Mouse (Mus musculus) heart, embryonic 13.5 days (tissue): Measurements from ENCODE around the gene Rab31. TPM values are rescaled to one million over a fixed set of nuclear protein-coding genes. Genes with fewer than 3 reads are reported as not detected.

Experiments used
- ATAC-seq: fragments of 200-750 bp; cut with Nextera tagmentation; 2 replicates; pipeline ENCODE4 v1.8.0; 2017; ENCODE audit warnings: moderate TSS enrichment; ENCODE audit not compliant: insufficient number of reproducible peaks, low FRiP score, low TSS enrichment; ENCODE audit errors: extremely low read depth
- H3K27ac ChIP-seq: fragments of 300-500 bp; sonication (generic); replicated peaks from 2 replicates; pipeline ENCODE4 v1.5.1; 2015; ENCODE audit warnings: moderate library complexity, mild to moderate bottlenecking, inconsistent platforms
- H3K27me3 ChIP-seq: fragments of 300-500 bp; sonication (generic); replicated peaks from 2 replicates; pipeline ENCODE4 v1.6.1; 2015; ENCODE audit warnings: mild to moderate bottlenecking, inconsistent platforms
- H3K36me3 ChIP-seq: fragments of 300-500 bp; sonication (generic); 2 replicates; pipeline ENCODE4 v1.6.1; 2015; ENCODE audit warnings: mild to moderate bottlenecking, inconsistent platforms
- H3K4me1 ChIP-seq: fragments of 300-500 bp; sonication (generic); 2 replicates; pipeline ENCODE4 v1.6.1; 2015; ENCODE audit warnings: inconsistent platforms
- H3K4me2 ChIP-seq: fragments of 300-500 bp; sonication (generic); 2 replicates; pipeline ENCODE4 v1.6.1; 2015; ENCODE audit warnings: inconsistent platforms, mild to moderate bottlenecking, moderate library complexity
- H3K4me3 ChIP-seq: fragments of 300-500 bp; sonication (generic); 2 replicates; pipeline ENCODE4 v1.5.1; 2015; ENCODE audit warnings: moderate library complexity, mild to moderate bottlenecking, inconsistent platforms
- H3K9ac ChIP-seq: fragments of 300-500 bp; sonication (generic); 2 replicates; pipeline ENCODE4 v1.6.1; 2015; ENCODE audit warnings: inconsistent platforms, mild to moderate bottlenecking, moderate library complexity
- H3K9me3 ChIP-seq: fragments of 300-500 bp; sonication (generic); 2 replicates; pipeline ENCODE4 v1.6.1; 2016; ENCODE audit warnings: inconsistent platforms
- WGBS: fragments of 180-500 bp; shearing (Covaris S2); methylation state at CpG from one replicate; pipeline ENCODE4 v1.1.7; 2015; ENCODE audit warnings: mixed read lengths; 5-methylcytosine and 5-hydroxymethylcytosine counted together
- polyA plus RNA-seq: library from polyadenylated mRNA; unstranded; fragments of >200 nt; fragmentation: Nextera tagmentation; extraction: Ambion mirVana; gene quantifications from 2 replicates; pipeline ENCODE4 v1.2.1, GENCODE M21; 2015

Rab31 gene
- polyA plus RNA-seq, 1 experiment from 2014 or later: 23.9 TPM

DNA sequence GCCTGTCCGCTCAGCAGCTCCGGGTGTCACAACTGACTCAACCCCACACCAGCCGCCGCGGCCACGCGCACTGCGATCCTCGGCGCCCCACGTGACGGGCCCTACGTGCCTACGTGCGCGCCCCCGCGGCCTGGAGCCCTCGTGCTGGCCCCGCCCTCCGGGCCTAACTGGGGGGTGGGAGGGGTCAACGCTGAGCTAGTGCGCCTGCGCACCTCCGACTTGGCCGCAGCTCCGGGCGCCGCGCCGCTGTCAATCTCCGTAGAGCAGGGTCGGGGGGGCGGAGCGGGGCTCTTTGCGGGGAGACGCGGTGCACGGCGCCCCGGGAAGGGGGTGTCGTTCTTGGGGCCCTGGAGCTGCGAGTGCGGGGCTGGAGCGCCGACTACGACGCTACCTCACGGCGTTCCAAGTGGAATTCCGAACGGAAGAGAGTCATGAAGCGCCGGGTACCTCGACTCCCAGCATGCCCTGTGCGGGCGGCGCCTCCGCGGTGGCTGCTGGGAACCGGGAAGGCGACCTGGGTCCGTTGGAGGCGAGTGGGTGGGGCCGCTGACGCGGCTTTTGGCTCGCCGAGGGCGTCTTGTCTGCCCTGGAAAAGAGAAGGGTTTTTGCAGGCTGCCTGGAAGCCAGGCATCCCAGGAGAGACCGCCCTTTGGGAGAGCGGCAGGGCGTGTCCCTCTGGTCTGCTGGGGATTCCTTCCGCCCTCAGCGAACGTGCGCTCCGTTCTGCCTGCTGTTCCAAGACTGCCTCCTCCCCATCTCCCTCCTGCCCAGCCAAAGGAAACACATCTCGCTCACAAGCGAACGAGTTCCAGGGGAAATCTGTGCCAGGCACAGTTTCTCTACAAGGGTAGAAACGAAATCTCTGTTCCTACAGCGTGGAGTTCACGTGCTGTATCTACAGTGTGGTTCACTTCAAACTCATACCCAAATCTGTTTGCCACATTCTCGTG, 158.8 kb downstream of the Rab31 start, which contains the start of gene Vapa:
Gene Vapa, minus strand, starts transcription at position 93 of the 950 bp plus-strand sequence.
- peaks cover 34% of the 10 kb centered on the region for H3K4me1 ChIP-seq
- H3K9ac ChIP-seq: peak within 1 kb of the TSS; percentile 100
- no peaks in the 10 kb centered on the region for H3K9me3 ChIP-seq
- peak within 1 kb of the TSS; percentile 98 for H3K4me3 ChIP-seq
- no peaks in the 10 kb centered on the region for H3K27me3 ChIP-seq
- under 1% methylated on average over 85 of the region's 85 CpGs for WGBS
- no peaks in the 10 kb centered on the region for H3K36me3 ChIP-seq
- peak within 1 kb of the TSS; percentile 86 for H3K4me2 ChIP-seq
- ATAC-seq: peak; percentile 88
- peak within 1 kb of the TSS; percentile 100 for H3K27ac ChIP-seq

DNA sequence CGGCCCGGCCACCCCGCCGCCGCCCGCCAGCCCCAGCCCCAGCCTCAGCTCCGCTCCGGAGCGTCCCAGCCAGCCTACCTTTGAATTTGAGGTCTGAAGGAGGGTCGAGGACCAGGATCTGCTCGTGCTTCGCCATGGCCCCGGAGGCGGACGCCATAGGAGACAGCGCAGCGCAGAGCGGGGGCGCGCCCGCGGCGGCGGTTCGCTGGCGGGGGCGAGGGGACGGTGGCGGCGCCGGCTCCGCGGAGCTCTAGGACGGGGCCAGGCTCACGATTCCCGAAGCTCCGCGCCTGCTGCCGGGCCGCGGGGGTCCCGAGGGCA, 159.4 kb downstream of the Rab31 start:
- peak overlapping the region; percentile 100 for H3K27ac ChIP-seq
- peak overlapping the region; percentile 100 for H3K9ac ChIP-seq
- H3K9me3 ChIP-seq: no peaks in the 10 kb centered on the region
- peaks cover 40% of the 10 kb centered on the region for H3K4me1 ChIP-seq
- WGBS: under 1% methylated on average over 41 of the region's 42 CpGs
- H3K27me3 ChIP-seq: no peaks in the 10 kb centered on the region
- H3K36me3 ChIP-seq: no peaks in the 10 kb centered on the region
- ATAC-seq: peak; percentile 59; the same call in 1 of the 2 replicates
- H3K4me3 ChIP-seq: peak overlapping the region; percentile 98
- peak overlapping the region; percentile 86 for H3K4me2 ChIP-seq

DNA sequence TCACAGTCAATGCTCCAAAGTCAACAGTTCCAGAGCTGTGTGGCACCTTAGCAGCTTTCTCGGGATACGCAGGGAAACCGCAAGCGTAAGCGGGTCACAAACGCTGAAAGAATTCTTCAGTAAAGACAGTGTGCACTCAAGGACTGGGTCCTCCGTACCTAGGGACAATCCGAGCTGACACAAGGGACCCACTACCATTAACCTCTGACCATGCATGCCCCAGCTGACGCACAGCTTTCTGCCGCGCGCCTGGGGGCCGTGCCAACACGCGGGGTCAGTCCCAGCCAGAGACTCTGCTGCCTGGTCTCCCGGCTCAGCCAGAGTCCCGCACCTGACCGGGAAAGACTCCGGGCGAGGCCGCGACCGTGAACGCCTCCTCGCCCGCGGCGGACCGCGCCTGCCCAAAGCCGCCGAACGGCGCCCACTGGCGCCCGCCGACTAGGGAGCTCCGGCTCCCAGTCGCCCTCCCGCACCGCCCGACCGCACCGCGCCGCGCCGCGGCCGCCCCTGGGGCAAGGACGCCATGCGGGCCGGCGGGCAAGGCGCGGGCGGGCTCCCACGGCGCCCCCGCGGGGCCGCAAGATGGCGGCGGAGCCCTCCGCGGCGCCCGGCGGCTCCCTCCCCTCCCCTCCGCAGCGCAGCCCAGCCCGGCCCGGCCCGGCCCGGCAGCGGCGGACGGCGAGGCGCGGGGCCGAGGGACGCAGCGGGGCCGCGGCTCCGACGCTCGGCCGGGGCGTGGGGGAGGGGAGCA, 160.0 kb downstream of the Rab31 start:
- Histone ChIP-seq H3K27ac (peak overlapping the region; percentile 100), H3K4me1 (peaks cover 45% of the 10 kb centered on the region)

DNA sequence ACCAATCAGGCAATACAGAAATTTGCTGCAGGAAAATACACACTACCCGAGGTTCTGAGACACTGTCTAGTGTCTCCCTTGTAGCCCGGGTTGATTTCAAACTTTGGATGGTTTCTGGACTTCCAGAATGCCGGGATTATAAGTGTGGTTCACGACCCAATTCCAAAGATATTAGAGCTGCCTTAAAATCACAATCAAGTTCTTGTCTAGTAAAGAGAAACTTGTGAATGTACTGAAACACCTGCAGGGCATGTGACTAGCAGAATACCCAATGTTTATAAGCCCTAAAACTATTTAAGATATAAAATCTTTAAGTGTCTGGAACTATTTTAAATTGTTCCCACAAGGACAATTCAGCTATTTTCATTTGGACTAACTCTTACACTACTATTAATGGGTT, 160.8 kb downstream of the Rab31 start:
- Histone ChIP-seq H3K4me1 (peaks cover 54% of the 10 kb centered on the region), H3K9ac (peak overlapping the region; percentile 100), H3K27me3 (no peaks in the 10 kb centered on the region), H3K9me3 (no peaks in the 10 kb centered on the region), H3K27ac (peak overlapping the region; percentile 100; the same call in 1 of the 2 replicates), H3K36me3 (no peaks in the 10 kb centered on the region), H3K4me3 (peak overlapping the region; percentile 98), H3K4me2 (peak overlapping the region; percentile 86)
- ATAC-seq: no peak
- 7% methylated on average over 4 of the region's 4 CpGs for WGBS

More for the DNA sequence above, 160.0 kb downstream of the Rab31 start:
- ATAC-seq: peak; percentile 42
- WGBS: under 1% methylated on average over 65 of the region's 91 CpGs
- Histone ChIP-seq H3K9ac (peak overlapping the region; percentile 100), H3K36me3 (no peaks in the 10 kb centered on the region), H3K4me3 (peak overlapping the region; percentile 98), H3K9me3 (no peaks in the 10 kb centered on the region), H3K27me3 (no peaks in the 10 kb centered on the region), H3K4me2 (peak overlapping the region; percentile 86)

DNA sequence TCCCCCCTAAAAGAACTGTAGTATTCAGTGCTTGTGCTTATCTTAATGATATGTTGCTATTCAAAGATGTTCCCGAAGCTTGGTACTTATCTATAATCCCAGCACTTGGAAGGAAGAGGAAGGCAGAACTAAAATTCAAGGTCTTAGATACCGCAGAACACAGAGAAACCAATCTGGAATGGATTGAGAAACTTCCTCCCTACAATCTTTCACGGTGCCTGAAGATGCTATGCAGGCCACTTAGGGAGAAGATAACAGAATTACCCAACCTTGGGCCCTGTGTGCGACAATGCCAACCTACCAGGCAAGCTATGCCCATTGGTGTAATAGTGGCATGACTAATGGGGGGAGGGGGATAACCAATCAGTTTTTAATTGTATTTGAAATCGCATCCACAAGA, 163.8 kb downstream of the Rab31 start:
- Histone ChIP-seq H3K27ac (peak overlapping the region; percentile 32; the same call in 1 of the 2 replicates), H3K9me3 (no peaks in the 10 kb centered on the region), H3K9ac (0 out of 2 replicates have a peak overlapping the region, but pooled peaks have one; percentile 44), H3K4me2 (peak overlapping the region; percentile 18), H3K27me3 (no peaks in the 10 kb centered on the region), H3K36me3 (no peaks in the 10 kb centered on the region), H3K4me1 (peaks cover 78% of the 10 kb centered on the region), H3K4me3 (0 out of 2 replicates have a peak overlapping the region, but pooled peaks have one; percentile 1)
- 23% methylated on average over 5 of the region's 5 CpGs for WGBS
- ATAC-seq: no peak

DNA sequence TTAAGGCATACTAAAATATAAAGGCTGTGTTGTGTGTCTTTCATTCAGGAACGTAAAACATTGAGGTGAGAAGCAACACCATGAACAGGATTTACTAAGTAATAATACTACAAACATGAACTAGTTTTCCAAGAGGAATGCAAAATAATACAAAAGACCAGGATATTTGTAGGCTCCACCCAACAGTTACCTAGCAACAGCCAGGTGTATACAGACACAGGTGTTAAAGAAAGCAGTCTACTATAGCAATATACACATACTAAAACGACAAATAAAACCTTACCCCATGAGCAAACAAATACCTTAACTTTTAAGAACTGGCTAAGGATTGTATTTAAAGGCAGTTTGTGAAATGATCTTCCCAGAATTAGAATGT, 164.3 kb downstream of the Rab31 start:
- Histone ChIP-seq H3K27ac (no peak overlapping the region), H3K36me3 (no peaks in the 10 kb centered on the region), H3K27me3 (no peaks in the 10 kb centered on the region), H3K9me3 (no peaks in the 10 kb centered on the region), H3K4me3 (no peak overlapping the region), H3K9ac (no peak overlapping the region), H3K4me2 (peak overlapping the region; percentile 18), H3K4me1 (peaks cover 79% of the 10 kb centered on the region)
- WGBS: 83% methylated on average over 2 of the region's 2 CpGs
- ATAC-seq: no peak

DNA sequence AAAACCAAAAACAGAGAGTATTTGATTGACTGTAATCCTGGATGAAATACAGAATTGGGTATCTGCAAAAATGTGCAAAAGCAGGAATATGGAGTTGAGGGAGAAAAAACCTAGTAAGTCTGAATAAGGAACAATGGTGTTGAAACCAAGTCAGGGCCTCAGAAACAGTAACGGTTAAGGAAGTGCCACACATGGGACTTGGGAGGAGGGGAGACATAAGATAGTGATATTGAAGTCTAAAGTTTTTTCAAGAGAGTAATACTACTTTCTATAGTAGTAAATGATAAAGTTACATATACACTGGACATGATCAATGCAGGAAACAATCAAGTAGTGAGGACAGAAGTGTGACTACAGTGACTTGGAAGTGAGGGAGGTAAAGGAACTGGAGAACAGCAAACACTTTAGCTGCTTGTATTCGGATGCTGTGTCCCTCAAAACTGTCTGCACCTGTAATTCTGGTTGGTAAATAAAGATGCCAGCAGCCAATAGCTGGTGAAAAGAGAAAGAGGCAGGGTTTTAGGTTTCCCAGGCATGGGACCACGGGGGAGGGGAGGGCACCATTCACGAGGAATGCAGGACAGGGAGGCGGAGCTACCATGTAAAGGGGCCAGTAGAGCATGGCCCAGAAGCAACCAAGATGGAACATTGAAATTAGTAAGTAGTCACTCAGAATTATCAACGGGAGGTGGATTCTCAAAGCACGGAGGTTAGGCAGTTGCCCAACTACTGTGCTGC, 164.8 kb downstream of the Rab31 start:
- Histone ChIP-seq H3K9me3 (no peaks in the 10 kb centered on the region), H3K27ac (no peak overlapping the region), H3K4me1 (peaks cover 79% of the 10 kb centered on the region), H3K27me3 (no peaks in the 10 kb centered on the region), H3K4me2 (peak overlapping the region; percentile 18; the same call in 1 of the 2 replicates), H3K9ac (no peak overlapping the region), H3K36me3 (no peaks in the 10 kb centered on the region), H3K4me3 (no peak overlapping the region)
- WGBS: 36% methylated on average over 7 of the region's 7 CpGs
- ATAC-seq: no peak

DNA sequence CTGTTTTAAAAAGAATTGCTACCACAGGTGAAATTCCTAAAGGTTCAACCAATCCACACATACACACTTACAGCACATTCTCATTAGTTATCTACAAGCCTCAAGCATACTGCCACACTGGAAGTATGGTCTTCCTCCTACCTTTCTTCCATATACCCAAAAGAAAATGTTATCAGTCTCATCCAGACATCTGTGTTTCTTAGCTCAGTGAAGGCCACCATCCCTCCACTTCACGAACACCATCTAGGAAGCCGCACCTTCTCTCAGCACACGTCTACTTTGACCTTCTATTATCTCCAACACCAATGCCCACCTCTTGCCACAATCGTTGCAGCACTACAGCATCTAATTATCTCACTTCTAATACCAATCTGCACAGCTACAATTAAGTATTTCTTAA, 166.5 kb downstream of the Rab31 start:
- no peak for ATAC-seq
- H3K36me3 ChIP-seq: no peaks in the 10 kb centered on the region
- H3K27ac ChIP-seq: no peak overlapping the region
- 47% methylated on average over 4 of the region's 4 CpGs for WGBS
- no peak overlapping the region for H3K4me2 ChIP-seq
- no peaks in the 10 kb centered on the region for H3K27me3 ChIP-seq
- no peak overlapping the region for H3K4me3 ChIP-seq
- no peaks in the 10 kb centered on the region for H3K9me3 ChIP-seq
- H3K9ac ChIP-seq: no peak overlapping the region
- peaks cover 74% of the 10 kb centered on the region for H3K4me1 ChIP-seq

DNA sequence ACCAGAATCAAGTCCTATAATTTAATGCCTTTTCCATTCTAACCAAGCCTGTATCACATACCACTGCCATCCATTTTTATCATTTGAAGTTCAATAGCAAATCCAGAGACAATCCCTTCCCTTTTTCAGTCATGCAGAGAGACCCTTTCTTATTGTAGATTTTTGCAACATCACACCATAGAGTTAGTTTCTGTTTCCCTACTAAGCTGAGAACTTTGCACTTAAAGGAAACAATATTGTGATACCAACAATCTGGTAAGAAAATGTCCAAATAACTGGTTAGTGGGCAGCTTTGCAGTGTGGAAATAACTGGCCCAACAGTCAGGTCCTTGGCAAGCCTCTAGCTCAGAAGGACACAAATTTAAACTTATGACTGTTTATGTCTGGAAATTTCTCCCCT, 167.7 kb downstream of the Rab31 start:
- Histone ChIP-seq H3K27me3 (no peaks in the 10 kb centered on the region), H3K9me3 (no peaks in the 10 kb centered on the region), H3K27ac (no peak overlapping the region), H3K4me2 (no peak overlapping the region), H3K36me3 (no peaks in the 10 kb centered on the region), H3K9ac (no peak overlapping the region), H3K4me3 (no peak overlapping the region), H3K4me1 (peaks cover 73% of the 10 kb centered on the region)
- no peak for ATAC-seq

DNA sequence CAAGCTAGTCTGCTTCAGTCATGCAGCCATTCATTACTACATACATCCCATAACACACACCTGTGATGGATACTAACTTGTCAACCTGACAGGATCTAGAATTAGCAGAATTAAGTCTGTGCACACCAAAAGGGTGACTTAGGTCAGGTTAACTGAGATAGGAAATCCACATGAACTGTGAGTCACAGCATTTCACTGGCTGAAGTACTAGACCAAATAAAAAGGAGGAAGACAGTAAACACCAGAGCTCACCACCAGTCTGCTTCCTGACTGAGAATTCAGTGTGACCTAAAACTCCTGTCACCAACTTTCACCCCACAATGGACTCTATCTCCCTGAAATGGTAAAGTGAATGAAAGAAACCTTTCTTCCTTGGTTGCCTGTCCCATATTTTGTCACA, 168.2 kb downstream of the Rab31 start:
- ATAC-seq: no peak
- Histone ChIP-seq H3K36me3 (no peaks in the 10 kb centered on the region), H3K27ac (no peak overlapping the region), H3K9ac (no peak overlapping the region), H3K27me3 (no peaks in the 10 kb centered on the region), H3K9me3 (no peaks in the 10 kb centered on the region), H3K4me3 (no peak overlapping the region), H3K4me1 (peaks cover 70% of the 10 kb centered on the region), H3K4me2 (no peak overlapping the region)
